Mouse (Mus musculus) left cerebral cortex, postnatal 10 days (tissue): ENCODE results near the gene Lingo1. TPM values are rescaled to one million over a fixed set of nuclear protein-coding genes. Genes with fewer than 3 reads are reported as not detected.

ENCODE experiments used
- DNase-seq, 2 experiments: peaks; one replicate each; pipeline ENCODE4 v3.0.0; 2021 to 2022; ENCODE audit warnings: low spot score in 2 of 2, mixed read lengths in 1 of 2; ENCODE audit errors: extremely low spot score in 1 of 2
- intact Hi-C: fragments of 180-260 bp; cut with DNase I; formaldehyde crosslinking; loops from one replicate; pipeline ENCODE4 v1.15.1; 2025
- total RNA-seq, 2 experiments: library from RNA; stranded (reverse); gene quantifications; 2 replicates each; pipeline ENCODE4 v1.2.3; 2021

Lingo1 gene
- total RNA-seq, 2 experiments from 2014 or later, result 368 to 379 TPM

DNA sequence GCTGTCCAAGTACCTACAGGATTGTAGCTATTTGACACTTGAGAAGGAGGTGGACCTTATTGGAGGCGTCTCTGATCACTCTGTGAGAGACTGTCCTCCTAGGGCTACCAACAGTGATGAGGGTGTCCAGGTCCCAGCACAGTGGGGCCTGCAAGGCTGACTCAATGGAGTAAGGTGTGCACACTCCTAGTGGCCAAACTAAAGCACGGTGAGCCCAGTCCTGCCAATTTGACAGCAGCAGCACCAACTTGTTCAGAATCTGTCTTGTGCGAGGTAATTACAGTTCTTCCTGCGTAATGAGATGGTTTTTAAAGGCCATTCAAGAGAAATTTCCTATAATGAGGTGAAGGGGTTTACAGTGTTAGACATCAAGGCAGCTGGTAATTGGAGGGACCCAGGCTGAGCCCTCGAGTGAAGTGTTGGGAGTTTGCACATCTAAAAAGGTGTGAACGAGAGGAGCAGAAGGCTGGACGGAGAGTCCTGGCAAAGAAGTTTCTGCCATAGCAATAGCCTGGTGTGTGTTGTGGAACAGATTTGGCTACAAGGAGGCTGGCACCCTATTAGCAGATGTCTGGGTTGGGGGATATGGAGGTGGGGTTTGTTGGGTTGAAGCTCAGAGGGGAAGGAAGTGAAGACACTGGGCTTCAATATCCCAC lies 97.4 kb downstream of the Lingo1 start:
- intact Hi-C loops, result no loop called here
- DNase-seq, result no peak

DNA sequence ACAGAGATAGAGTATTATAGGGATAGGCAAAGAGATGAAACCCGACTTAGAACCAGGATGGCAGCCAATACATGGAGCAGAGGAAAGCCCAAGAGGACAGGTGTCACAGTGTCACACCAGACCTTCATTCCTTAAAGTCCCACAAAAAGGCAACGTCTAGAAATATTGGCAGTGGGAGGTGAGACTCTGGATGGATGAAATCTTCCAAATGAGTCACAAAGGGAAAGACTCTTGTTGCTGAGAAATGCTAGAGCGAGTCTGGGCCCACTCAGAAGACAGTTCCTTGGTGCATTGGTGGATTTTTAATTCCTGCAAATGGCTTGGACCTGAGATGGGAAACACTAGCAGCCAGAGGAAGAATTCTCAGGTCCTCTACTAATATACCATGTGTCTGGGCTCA lies 102.2 kb downstream of the Lingo1 start:
- no peak for DNase-seq
- intact Hi-C loops, result no loop called here

DNA sequence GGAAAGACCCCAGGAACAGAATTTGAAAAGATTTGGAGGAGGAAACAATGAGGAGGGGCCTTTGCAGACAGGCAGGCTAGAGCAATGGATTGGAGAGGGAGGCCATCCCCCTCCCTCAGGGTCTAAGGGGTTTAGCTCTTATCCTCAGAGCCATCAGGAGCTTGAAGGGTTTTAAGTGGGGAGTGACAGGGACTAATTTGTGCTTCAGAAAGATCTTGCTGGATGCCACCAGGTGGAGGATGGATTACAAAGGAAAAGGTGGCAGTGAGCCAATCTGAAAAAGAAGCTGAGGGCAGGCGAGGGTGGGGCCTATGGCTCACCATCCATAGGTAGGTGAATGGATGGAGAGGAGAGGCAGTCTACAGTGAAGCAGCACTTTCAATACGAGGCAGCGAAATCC lies 105.0 kb downstream of the Lingo1 start:
- DNase-seq, result no peak
- intact Hi-C loops, result no loop called here

DNA sequence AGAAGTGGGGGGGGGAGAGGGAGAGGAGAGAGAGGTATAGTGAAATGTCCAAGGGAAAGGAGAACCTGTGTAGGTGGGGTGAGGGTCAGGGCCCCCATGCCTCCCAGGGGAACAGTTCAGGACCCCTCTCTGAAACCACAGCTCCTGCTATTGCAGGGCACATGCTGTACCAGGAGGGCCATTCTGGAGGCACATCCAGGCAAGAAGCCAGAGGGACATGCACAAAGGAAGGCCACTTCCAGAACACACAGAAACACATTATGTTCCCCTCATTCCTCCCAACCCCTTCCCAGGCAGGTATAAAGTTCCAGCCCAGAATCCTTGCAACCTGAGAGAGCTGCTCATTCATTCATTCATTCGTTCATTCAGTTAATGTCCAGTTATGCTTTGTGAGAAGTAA lies 105.6 kb downstream of the Lingo1 start:
- intact Hi-C loops, result no loop called here
- DNase-seq, result no peak

DNA sequence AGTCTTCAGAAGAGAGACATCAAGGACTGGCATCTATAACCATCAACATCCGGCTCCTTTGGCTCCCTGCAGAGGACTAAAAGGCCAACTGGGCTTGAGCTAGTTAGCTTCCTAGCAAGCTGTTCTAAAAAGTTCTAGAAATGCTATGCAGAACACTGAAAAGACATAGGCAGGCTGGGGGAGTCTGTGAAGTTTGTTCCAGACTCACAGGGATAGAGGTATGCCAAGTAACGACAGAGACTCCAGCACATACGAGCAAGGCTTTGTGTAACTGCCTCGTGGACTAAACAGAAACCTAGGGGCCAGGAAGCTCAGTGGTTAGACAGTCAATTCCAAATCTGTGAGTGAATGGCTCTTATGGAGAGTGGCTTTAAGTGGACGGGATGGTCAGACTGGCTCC lies 108.8 kb downstream of the Lingo1 start:
- intact Hi-C loops, result no loop called here
- no peak for DNase-seq

DNA sequence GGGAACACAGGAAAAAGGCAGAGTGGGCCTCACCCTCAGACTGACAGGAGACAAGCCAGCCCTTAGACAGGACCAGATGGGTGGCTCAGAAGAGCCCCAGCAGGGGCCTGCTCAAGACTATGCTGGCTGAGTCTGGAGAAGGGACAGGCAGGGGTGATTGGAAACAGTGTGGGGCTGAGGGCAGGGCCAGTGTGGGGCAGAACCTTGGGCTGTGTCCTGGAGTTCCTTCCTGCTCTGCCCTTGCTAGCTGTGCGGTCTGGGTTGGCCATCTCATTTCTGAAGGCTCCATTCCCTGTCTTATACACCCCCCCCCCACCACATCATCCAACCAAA lies 109.2 kb downstream of the Lingo1 start:
- no peak for DNase-seq
- intact Hi-C loops, result no loop called here

DNA sequence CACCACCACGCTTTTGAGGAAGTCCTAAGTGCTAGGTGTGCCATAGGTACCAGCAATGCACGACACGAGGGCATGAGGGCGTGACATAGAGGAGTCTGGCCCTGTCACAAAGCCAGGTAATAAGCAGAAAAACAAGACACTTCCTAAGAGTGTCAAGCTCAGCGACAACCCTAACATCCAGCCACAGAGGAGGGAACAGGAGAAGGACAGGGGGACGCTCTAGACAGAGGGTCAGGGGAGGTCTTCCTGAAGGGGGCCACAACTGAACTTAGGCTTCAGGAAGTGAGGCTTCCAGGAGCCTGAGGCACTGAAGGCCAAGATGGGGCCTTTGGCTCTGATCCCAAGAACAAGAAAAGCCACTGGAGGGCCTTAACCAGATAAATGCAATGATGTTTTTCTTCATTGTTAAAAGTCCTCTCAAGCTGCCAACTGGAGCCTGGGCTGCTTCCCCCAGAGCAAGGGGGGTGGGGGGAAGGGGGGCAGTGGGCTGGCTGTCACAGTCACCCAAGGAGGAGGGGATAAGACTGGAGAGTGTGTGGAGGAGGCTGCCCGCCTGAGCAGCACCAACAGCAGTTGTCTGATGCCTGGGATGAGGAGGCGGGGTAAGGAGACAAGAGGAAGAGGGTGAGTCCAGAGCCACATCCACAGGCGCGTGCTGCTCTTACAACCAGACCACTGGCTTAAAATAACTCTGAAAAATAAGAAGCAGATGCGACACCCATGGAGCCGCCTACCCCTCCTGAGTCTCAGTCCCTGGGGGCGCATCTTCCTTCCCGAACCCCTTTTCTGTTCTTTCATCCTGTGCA lies 109.7 kb downstream of the Lingo1 start:
- intact Hi-C loops, result no loop called here
- DNase-seq, result peak; percentile 61 to 71

DNA sequence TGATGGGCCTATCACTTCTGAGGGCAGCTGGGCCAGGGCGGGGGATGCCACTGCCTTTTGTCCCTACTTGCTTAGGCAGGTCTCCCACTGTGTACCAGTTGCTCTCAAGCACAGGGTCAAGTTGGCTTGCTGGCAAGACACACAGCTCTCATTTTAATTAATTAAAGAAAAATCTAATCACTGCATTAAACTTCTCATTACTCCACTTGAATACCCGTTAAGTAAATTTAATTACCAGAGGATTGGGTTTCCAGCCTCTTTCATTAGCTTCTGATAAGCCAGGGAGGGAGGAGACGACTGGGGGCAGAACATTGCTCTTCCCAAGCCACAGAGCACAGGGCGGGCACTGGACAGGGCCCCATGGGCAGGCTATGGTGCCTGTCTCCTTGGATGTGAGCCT lies 113.4 kb downstream of the Lingo1 start:
- intact Hi-C loops, result no loop called here
- no peak for DNase-seq

DNA sequence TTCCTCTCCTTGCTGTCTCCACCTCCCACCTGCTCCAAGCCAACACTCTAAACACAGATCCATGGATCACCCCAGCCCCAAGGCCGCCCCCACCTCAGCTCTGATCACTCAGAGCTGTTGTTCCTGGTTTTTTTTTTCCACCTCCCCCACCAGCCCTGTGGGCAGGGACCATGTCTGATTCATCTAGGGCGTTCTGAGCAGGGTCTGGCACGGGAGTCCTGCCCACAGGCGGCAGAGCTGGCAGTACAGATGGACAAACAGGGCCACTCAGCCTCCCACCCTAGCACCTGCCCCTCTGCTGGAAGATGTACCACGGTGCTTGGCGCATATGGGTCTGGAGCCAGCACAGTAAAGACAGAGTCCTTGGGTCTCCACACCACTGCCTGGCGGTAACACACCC lies 114.3 kb downstream of the Lingo1 start:
- intact Hi-C loops, result no loop called here
- no peak for DNase-seq

DNA sequence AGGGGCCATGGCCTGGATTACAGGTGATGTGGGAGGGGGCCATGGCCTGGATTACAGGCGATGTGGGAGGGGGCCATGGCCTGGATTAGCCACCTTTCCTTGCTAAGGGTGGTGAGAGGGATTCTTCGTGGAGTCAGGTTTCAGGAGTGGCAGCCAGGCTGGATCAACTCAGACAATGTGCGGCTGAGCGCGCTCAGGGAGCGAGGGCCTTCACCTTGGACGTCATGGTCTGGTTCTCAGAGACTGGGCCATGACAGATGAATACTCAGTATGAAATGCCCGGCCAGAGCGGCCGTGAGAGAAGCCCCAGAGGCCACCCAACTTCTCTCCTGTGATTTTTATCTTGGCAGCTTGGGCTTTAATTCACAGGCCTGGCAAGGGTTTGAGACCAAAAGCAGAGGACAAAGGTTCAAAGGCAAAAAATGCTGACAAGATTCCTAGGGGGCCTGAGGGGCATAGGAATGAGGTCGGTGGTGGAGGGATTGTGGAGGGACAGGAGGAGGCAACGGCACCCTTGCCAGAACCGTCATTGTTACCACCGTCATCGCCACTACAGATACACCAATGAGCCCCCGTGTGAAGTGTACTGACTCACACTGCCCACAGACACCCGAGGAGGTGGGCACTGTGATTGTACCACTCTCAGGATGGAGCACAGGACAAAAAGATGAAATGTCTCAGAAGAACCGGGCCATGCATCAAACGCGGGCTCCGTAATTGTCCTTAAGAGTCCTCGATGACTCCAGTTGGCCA lies 117.2 kb downstream of the Lingo1 start:
- intact Hi-C loops, result no loop called here

DNA sequence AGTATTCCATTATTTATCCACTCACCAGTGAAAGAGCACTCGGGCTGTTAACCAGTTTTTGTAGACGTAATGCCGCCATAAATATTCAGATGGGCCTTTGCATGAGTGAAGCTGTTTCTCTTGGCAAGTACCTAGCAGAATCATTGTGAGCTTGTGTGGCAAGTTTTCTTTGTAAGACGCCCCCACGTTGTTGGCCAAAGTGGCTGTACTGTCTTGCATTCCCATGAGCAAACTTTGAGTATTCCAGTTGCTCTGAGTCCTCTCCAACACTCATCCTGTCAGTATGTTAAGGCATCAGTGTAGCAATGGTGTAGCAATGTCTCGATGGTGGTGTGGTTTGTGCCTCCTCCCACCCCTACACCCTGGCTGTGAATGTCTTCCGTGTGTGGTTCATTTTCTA lies 120.6 kb downstream of the Lingo1 start:
- DNase-seq, result no peak
- intact Hi-C loops, result no loop called here

More for the DNA sequence above, 117.2 kb downstream of the Lingo1 start:
- DNase-seq, result no peak

DNA sequence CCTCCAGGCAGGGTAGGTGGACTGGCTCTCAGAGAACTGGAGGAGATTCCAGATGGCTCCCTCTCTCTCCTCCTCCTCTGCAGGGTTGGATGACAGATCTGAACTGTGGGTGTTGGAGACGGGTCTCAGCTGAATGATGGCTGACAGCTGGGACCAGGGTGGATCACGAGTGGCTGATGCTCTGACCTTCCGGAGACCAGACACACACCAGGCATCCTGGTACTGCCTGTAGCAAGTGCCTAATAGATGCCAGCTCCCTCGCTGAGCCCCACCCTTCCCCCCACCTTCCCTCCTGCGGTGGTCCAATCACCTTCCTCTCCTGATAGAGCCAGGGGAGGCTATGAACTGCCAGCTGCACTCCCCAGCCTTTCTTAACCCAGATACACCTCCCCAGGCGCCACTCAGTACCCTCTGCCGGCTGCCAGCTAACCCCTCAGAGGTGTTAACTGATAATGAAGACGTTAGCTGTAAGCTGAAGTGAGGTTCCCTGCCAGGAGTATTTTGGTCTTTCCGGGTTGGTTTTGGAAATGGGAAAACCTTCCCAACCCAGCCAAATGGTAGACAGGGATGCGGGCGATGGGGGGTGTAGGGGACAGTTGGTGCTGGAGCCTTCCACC lies 126.6 kb downstream of the Lingo1 start:
- DNase-seq, result no peak
- intact Hi-C loops, result no loop called here

DNA sequence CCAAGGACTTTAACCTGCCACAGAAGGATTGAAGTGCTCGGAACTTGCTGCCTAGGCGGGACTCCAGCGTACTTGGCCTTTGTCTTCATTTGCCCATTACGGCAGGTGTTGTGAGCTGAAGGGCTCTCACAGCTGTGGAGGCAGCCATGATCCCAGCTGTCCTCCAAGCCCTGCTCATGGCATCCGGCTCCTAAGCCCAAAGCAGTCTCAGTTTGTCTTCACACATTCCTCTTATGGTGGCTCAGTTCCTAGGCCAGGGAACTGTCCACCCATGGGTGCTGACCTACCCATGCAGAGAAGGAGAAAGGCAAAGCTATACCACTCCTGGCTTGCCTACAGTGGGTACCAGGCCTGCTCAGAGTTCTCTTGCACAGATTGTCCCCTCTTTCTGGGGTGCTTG lies 132.1 kb downstream of the Lingo1 start:
- no peak for DNase-seq
- intact Hi-C loops, result no loop called here

DNA sequence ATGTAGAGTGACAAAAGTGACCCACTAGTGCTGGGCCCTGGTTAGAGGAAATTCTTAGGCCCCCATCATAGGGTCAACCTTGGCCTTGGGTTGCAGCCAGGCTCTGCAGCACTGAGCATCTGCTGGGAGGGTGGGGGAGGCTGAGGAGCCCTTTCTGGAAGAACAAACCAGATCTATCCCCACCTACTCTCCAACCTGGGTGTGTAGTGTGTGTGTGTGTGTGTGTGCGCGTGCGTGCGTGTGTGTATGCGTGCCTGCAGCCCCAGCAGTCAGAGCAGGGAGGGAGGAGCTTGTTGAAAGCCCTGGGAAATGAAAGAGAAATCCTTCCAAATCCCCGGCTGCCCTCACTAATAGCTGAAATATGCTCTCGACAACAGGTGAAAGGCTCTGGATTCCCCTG lies 133.3 kb downstream of the Lingo1 start:
- intact Hi-C loops, result no loop called here
- no peak for DNase-seq

DNA sequence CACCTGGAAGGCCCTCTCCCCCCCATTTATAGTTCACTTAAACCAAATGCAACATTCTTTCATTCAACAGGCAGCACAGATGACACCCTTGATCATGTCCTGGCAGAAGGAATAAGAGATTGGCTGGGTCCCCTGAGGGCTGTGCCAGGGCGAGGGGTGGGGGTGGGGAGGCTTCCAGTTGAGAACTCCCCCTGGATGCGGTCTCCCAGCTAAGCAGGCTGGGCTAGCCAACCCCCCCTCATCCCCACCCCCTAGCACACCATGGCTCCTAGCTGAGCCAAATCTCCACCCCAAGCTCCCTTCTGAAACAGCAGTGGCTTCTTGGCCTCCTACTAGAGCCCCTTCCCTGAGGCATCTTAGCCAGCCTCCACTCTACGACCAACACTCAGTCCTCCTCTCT lies 133.9 kb downstream of the Lingo1 start:
- intact Hi-C loops, result no loop called here

DNA sequence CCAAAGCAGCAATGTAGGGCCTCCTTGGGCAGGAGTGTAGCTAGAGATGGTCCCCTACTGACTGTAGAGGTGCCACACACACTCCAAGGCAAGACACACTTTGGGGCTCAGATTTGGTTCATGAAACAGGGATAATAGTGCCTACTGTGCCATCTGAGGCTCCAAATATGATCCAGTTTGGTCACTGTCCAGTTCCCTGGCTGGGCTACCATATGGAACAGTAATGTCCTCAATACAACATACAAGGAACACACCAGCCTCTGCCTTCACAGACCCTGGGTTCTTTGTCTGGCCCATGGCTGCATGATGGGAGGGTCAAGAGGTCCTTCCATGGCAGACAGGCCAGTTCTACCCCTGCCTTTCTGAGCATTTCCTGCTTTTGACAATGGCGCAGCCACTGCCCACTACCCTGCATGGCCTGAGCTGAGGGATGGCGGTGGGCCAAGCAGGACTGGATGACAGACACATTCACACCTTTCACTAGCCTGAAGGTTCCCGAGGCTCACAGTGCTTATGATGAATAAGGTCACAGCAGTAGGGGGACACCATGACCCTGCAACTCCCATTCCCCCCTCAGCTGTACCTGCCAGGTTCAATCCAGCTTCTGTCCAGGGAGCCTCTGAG lies 134.9 kb downstream of the Lingo1 start:
- intact Hi-C loops, result no loop called here
- no peak for DNase-seq

More for the DNA sequence above, 133.9 kb downstream of the Lingo1 start:
- DNase-seq, result no peak

DNA sequence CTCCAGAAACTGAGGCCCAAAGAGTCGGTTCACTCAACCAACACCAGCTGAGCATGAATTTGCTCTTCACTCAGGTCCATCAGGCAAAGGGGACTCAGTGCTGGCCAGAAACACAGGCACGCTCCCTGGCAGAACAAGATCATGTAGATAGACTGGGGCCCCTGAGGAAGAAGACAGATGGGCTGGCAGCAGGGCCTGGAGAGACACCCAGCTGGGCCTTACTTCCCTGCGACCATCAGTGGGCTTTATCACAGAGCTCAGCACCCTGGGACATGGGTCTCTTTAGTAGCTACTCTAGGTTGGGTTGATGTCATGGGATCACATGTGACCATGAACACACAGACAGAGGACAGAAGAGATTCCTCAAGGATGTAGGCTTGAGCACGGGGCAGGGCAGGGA lies 137.7 kb downstream of the Lingo1 start:
- intact Hi-C loops, result loop anchor here (5.0 kb wide), 1 partner anchor 54 kb away; no protein-coding TSS in a partner anchor
- no peak for DNase-seq

DNA sequence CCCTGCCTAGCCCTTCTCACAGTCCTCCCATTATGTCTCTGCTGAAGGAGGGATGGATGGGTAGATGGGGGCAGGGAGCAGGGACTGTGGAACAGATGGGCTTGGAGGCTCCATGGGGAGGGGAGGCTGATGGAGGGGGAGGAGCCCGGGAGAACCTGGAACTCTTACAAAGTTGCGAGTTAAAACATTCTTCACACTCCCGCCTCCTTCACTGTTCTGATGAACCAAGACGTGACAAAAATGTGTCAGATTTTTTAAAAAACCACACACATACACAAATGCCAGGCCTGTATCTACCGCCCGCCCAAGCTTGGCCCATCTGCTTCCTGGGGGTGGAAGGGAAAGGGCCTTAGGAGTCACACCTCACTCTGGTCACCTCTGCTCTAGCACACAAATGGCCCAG lies 138.3 kb downstream of the Lingo1 start:
- intact Hi-C loops, result loop anchor here (5.0 kb wide), 1 partner anchor 54 kb away; no protein-coding TSS in a partner anchor
- DNase-seq, result peak; percentile 83 to 89
